Mouse (Mus musculus) cerebellum, adult 2 months (tissue): Measurements from ENCODE around the gene Slc10a7.

ENCODE experiments used
- CTCF ChIP-seq: fragments of 200-500 bp; IDR thresholded peaks from 2 replicates; pipeline ENCODE4 v1.5.1; 2011; ENCODE audit warnings: low read depth, mild to moderate bottlenecking, control low read depth, low read length, moderate library complexity, borderline replicate concordance; ENCODE audit not compliant: insufficient read depth
- POLR2A ChIP-seq: fragments of 200-500 bp; IDR thresholded peaks from 2 replicates; pipeline ENCODE4 v1.6.1; 2011; ENCODE audit warnings: low read length, control low read depth, borderline replicate concordance; ENCODE audit not compliant: insufficient read depth

GRCm38 (mm10) chr8:78703068-78703820, 194.1 kb downstream of the Slc10a7 start:
- no peak for TF ChIP-seq POLR2A
- TF ChIP-seq CTCF: no peak
